Mouse (Mus musculus) bone marrow macrophage, adult 2 months (primary cell): ENCODE data around the gene Map2k3. TPM values are rescaled to one million over a fixed set of nuclear protein-coding genes. Genes with fewer than 3 reads are reported as not detected.

Experiments
- H3K27ac ChIP-seq: 2 replicates; pipeline ENCODE4 v1.5.1; 2012; ENCODE audit warnings: low read depth, low read length; ENCODE audit not compliant: insufficient read depth
- H3K4me1 ChIP-seq: 2 replicates; pipeline ENCODE4 v1.6.1; 2012; ENCODE audit warnings: low read length; ENCODE audit not compliant: control insufficient read depth, insufficient read depth
- H3K4me3 ChIP-seq: 2 replicates; pipeline ENCODE4 v1.5.1; 2012; ENCODE audit warnings: mild to moderate bottlenecking, low read length, moderate library complexity; ENCODE audit not compliant: insufficient read depth
- CTCF ChIP-seq: IDR thresholded peaks from 2 replicates; pipeline ENCODE4 v1.5.1; 2012; ENCODE audit warnings: low read depth, mild to moderate bottlenecking, low read length, moderate library complexity
- POLR2A ChIP-seq: IDR thresholded peaks from 2 replicates; pipeline ENCODE4 v1.6.1; 2012; ENCODE audit warnings: mild to moderate bottlenecking, low read depth, low read length, borderline replicate concordance
- polyA plus RNA-seq: library from polyadenylated mRNA; stranded (reverse); fragments of >200 nt; gene quantifications from 2 replicates; pipeline ENCODE4 v1.2.4, GENCODE M21; 2012; ENCODE audit not compliant: missing spikeins, insufficient read depth, insufficient read length

Map2k3 gene
- polyA plus RNA-seq, 1 experiment, result 52.8 TPM

- H3K27ac ChIP-seq, result no peak overlapping the region
- TF ChIP-seq CTCF (no peak), POLR2A (no peak)
- no peak overlapping the region for H3K4me3 ChIP-seq
- peaks cover 3% of the 10 kb centered on the region; the same call in 1 of the 2 replicates for H3K4me1 ChIP-seq
These were observed 50.1 kb downstream of the Map2k3 start for GRCm38 (mm10) chr11:60981693-60982486.

- 0 out of 2 replicates have a peak, but pooled peaks cover 2% of the 10 kb centered on the region for H3K4me1 ChIP-seq
- TF ChIP-seq POLR2A (no peak), CTCF (no peak)
- H3K27ac ChIP-seq, result no peak overlapping the region
- H3K4me3 ChIP-seq, result no peak overlapping the region
These were observed 53.2 kb downstream of the Map2k3 start for GRCm38 (mm10) chr11:60984912-60985558.

GRCm38 (mm10) chr11:60990428-60990827 is 58.6 kb downstream of the Map2k3 start:
- TF ChIP-seq POLR2A, result no peak
- TF ChIP-seq CTCF, result no peak
- H3K4me1 ChIP-seq, result no peaks in the 10 kb centered on the region
- no peak overlapping the region for H3K4me3 ChIP-seq
- no peak overlapping the region for H3K27ac ChIP-seq

Other genes starting within 250 kb of the Map2k3 start
- gene Llgl1, start 232.3 kb upstream of the Map2k3 start, polyA plus RNA-seq, result 17.1 and 17.5 TPM in 2 replicates
- 144 and 146 TPM in 2 replicates for gene Flii, start 204.8 kb upstream of the Map2k3 start, polyA plus RNA-seq
- 6.1 and 9.3 TPM in 2 replicates for gene Mief2, start 203.6 kb upstream of the Map2k3 start, polyA plus RNA-seq
- 13.2 and 13.7 TPM in 2 replicates for gene Top3a, start 154.7 kb upstream of the Map2k3 start, polyA plus RNA-seq
- 23.8 and 30.3 TPM in 2 replicates for gene Smcr8, start 154.5 kb upstream of the Map2k3 start, polyA plus RNA-seq
- 1.4 and 4.9 TPM in 2 replicates for gene Shmt1, start 120.3 kb upstream of the Map2k3 start, polyA plus RNA-seq
- gene Dhrs7b, start 101.4 kb upstream of the Map2k3 start, polyA plus RNA-seq, result 20.4 and 20.6 TPM in 2 replicates
- gene Tmem11, start 52.8 kb upstream of the Map2k3 start, polyA plus RNA-seq, result 19.4 and 20.8 TPM in 2 replicates
- 15.5 and 19.2 TPM in 2 replicates for gene Natd1, start 17.3 kb upstream of the Map2k3 start, polyA plus RNA-seq
- not detected in 2 replicates for gene Kcnj12, start 90.5 kb downstream of the Map2k3 start, polyA plus RNA-seq
- gene Tnfrsf13b, start 194.7 kb downstream of the Map2k3 start, polyA plus RNA-seq, result 42.2 and 43.2 TPM in 2 replicates
- 23.5 and 28.1 TPM in 2 replicates for gene Usp22, start 243.0 kb downstream of the Map2k3 start, polyA plus RNA-seq